Mouse (Mus musculus): ENCODE measurements at regions not wholly inside any gene's neighbourhood (a gene's known extent, or its start where the extent isn't known, plus 50 kb on each side); places are given as distances from the start of the nearest gene placed in this dataset.
"Not testable (repeated sequence)": the region's sequence is repeated elsewhere in the genome, so short reads cannot be mapped to it uniquely, and the experiment has no call there.

- ATAC-seq (replicated peaks; ENCODE audit: low read depth, poor library complexity, severe bottlenecking): peak; percentile 99
Observed at GRCm38 (mm10) chr5:96898120-96898672, 99.3 kb upstream of the Bmp2k start.

GRCm38 (mm10) chr5:96898695-96899094 is 98.8 kb upstream of the Bmp2k start:
- no peak for ATAC-seq (replicated peaks; ENCODE audit: low read depth, poor library complexity, severe bottlenecking)

- ATAC-seq (replicated peaks; ENCODE audit: low read depth, poor library complexity, severe bottlenecking): peak; percentile 70
Observed at GRCm38 (mm10) chr5:96905572-96906271, 91.8 kb upstream of the Bmp2k start.

GRCm38 (mm10) chr5:96908371-96908770 is 89.1 kb upstream of the Bmp2k start:
- ATAC-seq (replicated peaks; ENCODE audit: low read depth, poor library complexity, severe bottlenecking): not testable (repeated sequence)

GRCm38 (mm10) chr5:96909218-96909617 is 88.3 kb upstream of the Bmp2k start:
- ATAC-seq (replicated peaks; ENCODE audit: low read depth, poor library complexity, severe bottlenecking): no peak

- peak; percentile 81 for ATAC-seq (replicated peaks; ENCODE audit: low read depth, poor library complexity, severe bottlenecking)
Observed at GRCm38 (mm10) chr5:96911550-96912253, 85.8 kb upstream of the Bmp2k start.

- peak; percentile 15 for ATAC-seq (replicated peaks; ENCODE audit: low read depth, poor library complexity, severe bottlenecking)
Observed at GRCm38 (mm10) chr5:96912254-96912635, 85.2 kb upstream of the Bmp2k start.

GRCm38 (mm10) chr5:96912781-96913180 is 84.7 kb upstream of the Bmp2k start:
- peak; percentile 30 for ATAC-seq (replicated peaks; ENCODE audit: low read depth, poor library complexity, severe bottlenecking)

- no peak for ATAC-seq (replicated peaks; ENCODE audit: low read depth, poor library complexity, severe bottlenecking)
Observed at GRCm38 (mm10) chr5:96913711-96914110, 83.8 kb upstream of the Bmp2k start.

GRCm38 (mm10) chr5:96914696-96915404 is 82.6 kb upstream of the Bmp2k start:
- ATAC-seq (replicated peaks; ENCODE audit: low read depth, poor library complexity, severe bottlenecking): no peak

GRCm38 (mm10) chr5:96916897-96917296 is 80.6 kb upstream of the Bmp2k start:
- no peak for ATAC-seq (replicated peaks; ENCODE audit: low read depth, poor library complexity, severe bottlenecking)

GRCm38 (mm10) chr5:96917596-96918258 is 79.8 kb upstream of the Bmp2k start:
- 0 out of 2 replicates have a peak, but pooled peaks have one; percentile 4 for ATAC-seq (replicated peaks; ENCODE audit: low read depth, poor library complexity, severe bottlenecking)

- ATAC-seq (replicated peaks; ENCODE audit: low read depth, poor library complexity, severe bottlenecking): peak; percentile 48
Observed at GRCm38 (mm10) chr5:96919149-96919548, 78.3 kb upstream of the Bmp2k start.

- peak; percentile 39 for ATAC-seq (replicated peaks; ENCODE audit: low read depth, poor library complexity, severe bottlenecking)
Observed at GRCm38 (mm10) chr5:96921037-96921436, 76.5 kb upstream of the Bmp2k start.

- ATAC-seq (replicated peaks; ENCODE audit: low read depth, poor library complexity, severe bottlenecking): no peak
Observed at GRCm38 (mm10) chr5:96921511-96921910, 76.0 kb upstream of the Bmp2k start.

- peak; percentile 24 for ATAC-seq (replicated peaks; ENCODE audit: low read depth, poor library complexity, severe bottlenecking)
Observed at GRCm38 (mm10) chr5:96921973-96922715, 75.3 kb upstream of the Bmp2k start.

GRCm38 (mm10) chr5:96922716-96923076 is 74.8 kb upstream of the Bmp2k start:
- peak; percentile 9 for ATAC-seq (replicated peaks; ENCODE audit: low read depth, poor library complexity, severe bottlenecking)

- ATAC-seq (replicated peaks; ENCODE audit: low read depth, poor library complexity, severe bottlenecking): peak; percentile 34
Observed at GRCm38 (mm10) chr5:96923526-96923925, 74.0 kb upstream of the Bmp2k start.

GRCm38 (mm10) chr5:96924736-96925429 is 72.6 kb upstream of the Bmp2k start:
- ATAC-seq (replicated peaks; ENCODE audit: low read depth, poor library complexity, severe bottlenecking): no peak
